Mouse (Mus musculus): ENCODE measurements around the gene Pigo. TPM values are rescaled to one million over a fixed set of nuclear protein-coding genes. Genes with fewer than 3 reads are reported as not detected.

Pigo gene
- 47.4 TPM for polyA plus RNA-seq (2017; shearing (Covaris generic))

GRCm38 (mm10) chr4:43025084-43025960, at the start of gene Pigo:
Gene Pigo (minus strand): TSS chr4:43025819.

GRCm38 (mm10) chr4:43058753-43059654, 33.4 kb upstream of the Pigo start, which contains the start of gene Unc13b:
Gene Unc13b (plus strand): TSS chr4:43058953.

GRCm38 (mm10) chr4:43045659-43046302, 20.2 kb upstream of the Pigo start, which contains the start of gene Fam214b:
Gene Fam214b (minus strand): TSS chr4:43046220.

GRCm38 (mm10) chr4:43031237-43031995, 5.8 kb upstream of the Pigo start, which contains the start of gene Stoml2:
Gene Stoml2 (minus strand): TSS chr4:43031710.

GRCm38 (mm10) chr4:43010161-43011038, 15.2 kb downstream of the Pigo start, which contains the start of gene Fancg:
Gene Fancg (minus strand): TSS chr4:43010506.

GRCm38 (mm10) chr4:43000141-43000986, 25.3 kb downstream of the Pigo start, which contains the start of gene Vcp:
Gene Vcp (minus strand): TSS chr4:43000507.

GRCm38 (mm10) chr4:42969304-42969703, 56.3 kb downstream of the Pigo start, which contains the start of gene 1700022I11Rik:
Gene 1700022I11Rik (plus strand): TSS chr4:42969604.

Other genes starting within 250 kb of the Pigo start
- gene Fam205a1, start 171.9 kb downstream of the Pigo start, polyA plus RNA-seq (2017; shearing (Covaris generic)): not detected
- gene Gm12394, start 169.0 kb downstream of the Pigo start, polyA plus RNA-seq (2017; shearing (Covaris generic)): not detected
- not detected for gene Fam205c, start 151.6 kb downstream of the Pigo start, polyA plus RNA-seq (2017; shearing (Covaris generic))
- gene Phf24, start 109.2 kb downstream of the Pigo start, polyA plus RNA-seq (2017; shearing (Covaris generic)): 0.12 TPM
- 12.0 TPM for gene Dnajb5, start 76.0 kb downstream of the Pigo start, polyA plus RNA-seq (2017; shearing (Covaris generic))
- gene 1700022I11Rik, start 56.2 kb downstream of the Pigo start, polyA plus RNA-seq (2017; shearing (Covaris generic)): not detected
- 405 TPM for gene Vcp, start 25.3 kb downstream of the Pigo start, polyA plus RNA-seq (2017; shearing (Covaris generic))
- 28.8 TPM for gene Fancg, start 15.3 kb downstream of the Pigo start, polyA plus RNA-seq (2017; shearing (Covaris generic))
- gene Stoml2, start 5.9 kb upstream of the Pigo start, polyA plus RNA-seq (2017; shearing (Covaris generic)): 148 TPM
- 10.7 TPM for gene Fam214b, start 20.4 kb upstream of the Pigo start, polyA plus RNA-seq (2017; shearing (Covaris generic))
- gene Unc13b, start 33.1 kb upstream of the Pigo start, polyA plus RNA-seq (2017; shearing (Covaris generic)): 0.22 TPM
- gene Atp8b5, start 241.3 kb upstream of the Pigo start, polyA plus RNA-seq (2017; shearing (Covaris generic)): not detected